Comparison of ENCODE assay signal across 10 mouse cellular contexts in the genomic region with DNA sequence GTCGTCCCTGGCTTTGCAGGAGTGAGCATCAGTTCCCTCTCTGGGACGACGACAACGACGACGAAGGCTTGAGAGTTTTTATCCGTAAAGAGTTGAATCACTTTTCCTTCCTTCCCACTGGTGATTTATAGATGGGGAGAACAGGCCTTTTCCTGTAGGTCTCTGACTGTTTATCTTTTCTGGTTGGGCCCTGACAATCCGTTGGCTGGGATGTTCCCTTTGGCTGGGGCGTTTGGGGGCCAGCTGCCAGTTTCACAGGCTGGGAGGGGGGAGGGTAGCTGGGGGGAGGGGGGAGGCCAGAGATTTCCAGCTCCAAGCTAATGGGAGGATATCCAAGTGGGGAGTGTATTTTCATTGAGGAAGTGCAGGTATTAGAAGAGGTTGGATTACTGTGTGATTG.
DNase-seq lines count a peak whose midpoint lies in the region; ATAC-seq and TF ChIP-seq lines count a peak whose summit lies in the region.
"Had no signal": no experiment of that assay in that cellular context is flagged by ENCODE, and none has a peak within 500 bp of the region (broad histone marks: within the 10 kb centered on the region; RNA-seq: fewer than 3 reads in every experiment).

No protein-coding gene starts in this region.

- H3K9me3 ChIP-seq in heart, embryonic 10.5 days, result no peaks in the 10 kb centered on the region
- no peaks in the 10 kb centered on the region for H3K9me3 ChIP-seq in liver, embryonic 12.5 days (replicated peaks)
- H3K9me3 ChIP-seq in intestine, postnatal 0 days (ENCODE audit: control insufficient read depth), result no peaks in the 10 kb centered on the region
- H3K9me3 ChIP-seq in neural tube, embryonic 13.5 days, result no peaks in the 10 kb centered on the region

- H3K36me3 ChIP-seq in heart, embryonic 10.5 days, result peaks cover 4% of the 10 kb centered on the region; the same call in 1 of the 2 replicates
- no peaks in the 10 kb centered on the region for H3K36me3 ChIP-seq in liver, embryonic 12.5 days
- no peaks in the 10 kb centered on the region for H3K36me3 ChIP-seq in intestine, postnatal 0 days (ENCODE audit: control insufficient read depth, insufficient read depth)
- H3K36me3 ChIP-seq in neural tube, embryonic 13.5 days, result no peaks in the 10 kb centered on the region

- H3K9ac ChIP-seq in liver, embryonic 12.5 days, result no peak overlapping the region
- no peak overlapping the region for H3K9ac ChIP-seq in intestine, postnatal 0 days (ENCODE audit: low read depth, low read length)
- no peak overlapping the region; the same call in 1 of the 2 replicates for H3K9ac ChIP-seq in neural tube, embryonic 13.5 days

- H3K4me2 ChIP-seq in liver, embryonic 12.5 days, result no peak overlapping the region
- H3K4me2 ChIP-seq in intestine, postnatal 0 days (replicated peaks; ENCODE audit: low read depth), result no peak overlapping the region
- no peak overlapping the region; the same call in 1 of the 2 replicates for H3K4me2 ChIP-seq in neural tube, embryonic 13.5 days

- no peak for ATAC-seq in liver, embryonic 12.5 days
- no peak for ATAC-seq in intestine, postnatal 0 days
- ATAC-seq in neural tube, embryonic 13.5 days (ENCODE audit: low read depth), result no peak
- ATAC-seq: inflammation-experienced regulatory T-cells, adult 6 months; Patski had no signal

- WGBS in heart, embryonic 10.5 days, result 28% methylated on average over 9 of the region's 9 CpGs
- 39% methylated on average over 9 of the region's 9 CpGs for WGBS in liver, embryonic 12.5 days (ENCODE audit: insufficient replicate concordance)
- 36% methylated on average over 9 of the region's 9 CpGs for WGBS in intestine, postnatal 0 days
- WGBS in neural tube, embryonic 13.5 days, result 5% methylated on average over 9 of the region's 9 CpGs

- peaks cover 65% of the 10 kb centered on the region for H3K4me1 ChIP-seq in heart, embryonic 10.5 days
- peaks cover 48% of the 10 kb centered on the region for H3K4me1 ChIP-seq in liver, embryonic 12.5 days
- H3K4me1 ChIP-seq in intestine, postnatal 0 days (replicated peaks; ENCODE audit: control insufficient read depth, insufficient read depth, low read length), result no peaks in the 10 kb centered on the region
- H3K4me1 ChIP-seq in neural tube, embryonic 13.5 days (replicated peaks), result peaks cover 64% of the 10 kb centered on the region

- H3K4me3 ChIP-seq in heart, embryonic 10.5 days, result no peak overlapping the region
- no peak overlapping the region for H3K4me3 ChIP-seq in liver, embryonic 12.5 days
- H3K4me3 ChIP-seq in intestine, postnatal 0 days (ENCODE audit: low read depth, low read length), result no peak overlapping the region
- no peak overlapping the region for H3K4me3 ChIP-seq in neural tube, embryonic 13.5 days

- no peak for TF ChIP-seq CTCF in intestine, postnatal 0 days (IDR thresholded peaks at IDR 0.05; ENCODE audit: low read depth)

- H3K27me3 ChIP-seq in heart, embryonic 10.5 days (ENCODE audit: insufficient read depth, poor library complexity, severe bottlenecking), result no peaks in the 10 kb centered on the region
- no peaks in the 10 kb centered on the region for H3K27me3 ChIP-seq in liver, embryonic 12.5 days (replicated peaks)
- H3K27me3 ChIP-seq in intestine, postnatal 0 days (replicated peaks; ENCODE audit: control insufficient read depth, insufficient read depth, low read length), result no peaks in the 10 kb centered on the region
- no peaks in the 10 kb centered on the region for H3K27me3 ChIP-seq in neural tube, embryonic 13.5 days
- H3K27me3 ChIP-seq: Patski had no signal

- H3K27ac ChIP-seq in heart, embryonic 10.5 days, result peak overlapping the region; percentile 31; the same call in 1 of the 2 replicates
- no peak overlapping the region for H3K27ac ChIP-seq in liver, embryonic 12.5 days
- H3K27ac ChIP-seq in intestine, postnatal 0 days (ENCODE audit: low read depth, low read length), result peak overlapping the region; percentile 41; the same call in 1 of the 2 replicates
- 0 out of 2 replicates have a peak overlapping the region, but pooled peaks have one; percentile 15 for H3K27ac ChIP-seq in neural tube, embryonic 13.5 days (replicated peaks)

- no peak for DNase-seq in heart, embryonic 10.5 days (ENCODE audit: low spot score)
- no peak for DNase-seq in heart, adult 11 months
- peak; percentile 35 for DNase-seq in liver
- DNase-seq in testis, postnatal 10 days (ENCODE audit: low spot score), result no peak
- DNase-seq in thymus, postnatal 10 days (ENCODE audit: low spot score in 2 of 2), result no peak
